In genomic region chr1:55808724-55809519, GRCm38 (mm10) we compare ENCODE assay signal across 17 mouse cellular contexts.
DNase-seq lines count a peak whose midpoint lies in the region; ATAC-seq and TF ChIP-seq lines count a peak whose summit lies in the region.
"Had no signal": no experiment of that assay in that cellular context is flagged by ENCODE, and none has a peak within 500 bp of the region (broad histone marks: within the 10 kb centered on the region; RNA-seq: fewer than 3 reads in every experiment).

No protein-coding gene starts in this region.

- no peak for TF ChIP-seq CTCF in bone marrow macrophage, adult 2 months (IDR thresholded peaks at IDR 0.05; ENCODE audit: low read depth, low read length)

- peak; percentile 9 for DNase-seq in kidney, adult 9 months
- no peak for DNase-seq in kidney, postnatal 4 days
- DNase-seq in monocyte, adult 2 months (ENCODE audit: low read depth in 1 of 2, low spot score in 2 of 2), result peak; percentile 11 to 61
- no peak for DNase-seq in testis, postnatal 14 days (ENCODE audit: low spot score)
- no peak for DNase-seq in cerebellum, adult 8-10 months
- DNase-seq: cerebellum, adult 9-11 months; gastrocnemius, postnatal 10 days; kidney, postnatal 10 days had no signal

- peaks cover 43% of the 10 kb centered on the region for H3K4me1 ChIP-seq in bone marrow macrophage, adult 2 months (ENCODE audit: control insufficient read depth, insufficient read depth, low read length)
- H3K4me1 ChIP-seq: embryonic facial prominence, embryonic 12.5 days; forebrain, embryonic 13.5 days; hindbrain, embryonic 15.5 days; liver, embryonic 15.5 days; midbrain, embryonic 15.5 days had no signal

- peak; percentile 81 to 86 for ATAC-seq in hematopoietic stem cell, adult 5-6 weeks (replicated peaks in 1 of 2; ENCODE audit: insufficient read depth in 1 of 2, low FRiP score in 2 of 2, low TSS enrichment in 1 of 2, low read depth in 1 of 2, poor library complexity in 2 of 2, severe bottlenecking in 2 of 2)
- ATAC-seq in CD4-positive, CD25-positive, alpha-beta regulatory T cell, adult 4 months, result no peak
- ATAC-seq: forebrain, embryonic 13.5 days; midbrain, embryonic 15.5 days had no signal

- no peak overlapping the region for H3K4me3 ChIP-seq in bone marrow macrophage, adult 2 months (ENCODE audit: insufficient read depth, low read length)
- H3K4me3 ChIP-seq: embryonic facial prominence, embryonic 12.5 days; forebrain, embryonic 13.5 days; hindbrain, embryonic 15.5 days; left cerebral cortex, adult 2 months; liver, embryonic 15.5 days; midbrain, embryonic 15.5 days had no signal

- no peak for TF ChIP-seq POLR2A in bone marrow macrophage, adult 2 months (IDR thresholded peaks at IDR 0.05; ENCODE audit: borderline replicate concordance, low read depth, low read length)

- peak overlapping the region; percentile 42; the same call in 1 of the 2 replicates for H3K27ac ChIP-seq in bone marrow macrophage, adult 2 months (ENCODE audit: insufficient read depth, low read depth, low read length)
- H3K27ac ChIP-seq: embryonic facial prominence, embryonic 12.5 days; forebrain, embryonic 13.5 days; hindbrain, embryonic 15.5 days; left cerebral cortex, adult 2 months; liver, embryonic 15.5 days; midbrain, embryonic 15.5 days had no signal

Comparison
In these comparisons a context has a peak if more than half of its experiments do, and no peak if none do; other contexts are left out.
1. DNase-seq: peak in kidney, adult 9 months (single experiment) and monocyte, adult 2 months (2 of 2); none in kidney, postnatal 4 days (0 of 2), testis, postnatal 14 days (single experiment) and cerebellum, adult 8-10 months (single experiment).